Mouse (Mus musculus) mouse embryonic stem cell (cell line): ENCODE measurements around the gene Zfp846.
"Not testable (repeated sequence)": the region's sequence is repeated elsewhere in the genome, so short reads cannot be mapped to it uniquely, and the experiment has no call there.

Experiments
- in situ Hi-C, 2 experiments: fragments of 300-500 bp; cut with MboI; formaldehyde crosslinking; loops; 1 replicate in 1 of 2; 3 replicates in 1 of 2; pipeline ENCODE4 v1.14.3; 2019 to 2020; ENCODE audit warnings: low sequenced_read_pairs in 2 of 2, low pct_unique_long_range_greater_than_20kb in 1 of 2, mixed read lengths in 1 of 2; ENCODE audit not compliant: unreplicated experiment in 1 of 2

Gene Zfp846

DNA sequence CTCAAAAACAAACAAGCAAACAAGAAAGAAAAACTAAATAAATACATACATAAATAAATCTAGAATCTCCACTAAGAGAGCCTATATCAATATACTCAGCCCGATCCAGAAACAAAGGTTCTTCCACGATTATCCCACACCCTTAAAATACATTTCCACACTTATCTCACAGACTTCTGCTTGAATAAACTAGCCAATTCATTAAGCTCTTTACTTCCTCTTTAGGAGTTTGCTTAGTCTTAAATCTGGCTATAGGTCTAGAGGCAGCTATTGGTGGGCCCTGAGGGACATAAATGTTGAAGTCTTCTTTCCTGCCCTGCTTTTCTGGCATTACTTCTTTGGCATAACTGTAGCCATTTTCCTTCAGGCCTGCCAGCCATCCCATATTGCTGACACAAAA, 50.2 kb downstream of the Zfp846 start:
- in situ Hi-C loops, result no loop called here

DNA sequence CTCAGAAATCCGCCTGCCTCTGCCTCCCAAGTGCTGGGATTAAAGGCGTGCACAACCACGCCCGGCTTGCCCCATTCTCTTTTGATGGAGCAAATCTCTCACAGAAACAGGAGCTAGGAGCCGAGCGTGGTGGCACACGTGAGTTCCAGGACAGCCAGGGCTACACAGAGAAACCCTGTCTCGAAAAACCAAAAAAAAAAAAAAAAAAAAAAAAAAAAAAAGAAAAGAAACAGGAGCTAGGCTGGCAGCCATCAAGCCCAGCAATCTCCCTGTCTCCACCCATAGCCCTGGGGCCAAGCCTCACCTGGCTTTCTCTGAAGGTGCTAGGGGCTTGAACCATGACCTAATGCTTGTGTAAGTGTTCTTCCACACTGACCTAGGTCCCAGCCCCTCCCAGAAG, 54.6 kb downstream of the Zfp846 start:
- in situ Hi-C loops, result not testable (repeated sequence)

DNA sequence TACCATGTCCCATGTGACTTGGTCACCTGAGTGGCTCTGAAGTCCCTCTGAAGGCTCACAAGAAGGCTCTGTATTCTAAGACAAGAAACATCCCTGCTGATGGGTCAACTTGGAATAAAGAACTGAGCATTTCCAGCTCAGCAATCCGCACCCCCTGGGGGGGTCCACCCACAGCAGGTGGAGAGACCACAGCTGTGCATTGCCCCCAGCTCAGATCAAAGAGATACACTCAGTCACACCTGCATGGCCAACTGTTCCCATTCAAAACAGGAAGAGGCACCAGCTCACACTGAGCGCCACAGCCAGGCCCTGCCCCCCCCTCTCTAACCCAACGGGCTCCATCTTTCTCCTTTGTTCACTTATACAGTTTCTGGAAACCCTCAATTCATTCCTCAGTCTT, 55.2 kb downstream of the Zfp846 start:
- in situ Hi-C loops, result no loop called here

GRCm38 (mm10) chr9:20636790-20637189, 55.7 kb downstream of the Zfp846 start:
- in situ Hi-C loops, result no loop called here

GRCm38 (mm10) chr9:20638552-20638951, 57.5 kb downstream of the Zfp846 start:
- in situ Hi-C loops, result no loop called here

GRCm38 (mm10) chr9:20639486-20639885, 58.4 kb downstream of the Zfp846 start:
- in situ Hi-C loops, result no loop called here

DNA sequence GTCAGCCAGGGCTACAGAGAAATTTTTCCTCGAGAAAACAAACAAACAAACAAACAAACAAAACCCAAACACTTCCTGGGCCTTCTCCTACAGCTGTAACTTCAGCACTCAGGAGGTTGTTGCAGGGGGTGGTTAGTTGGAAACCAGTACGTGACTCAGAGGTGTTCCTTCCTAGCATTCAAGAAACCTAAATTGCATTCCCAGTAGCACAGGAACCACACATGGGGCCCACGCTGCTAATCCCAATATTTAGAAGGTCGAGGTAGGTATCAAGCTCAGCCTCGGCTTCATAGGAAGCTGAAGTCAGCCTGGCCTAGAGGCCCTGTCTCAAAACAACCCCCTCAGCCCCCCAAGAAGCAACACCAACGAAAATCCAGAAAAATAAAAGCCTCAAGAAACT, 60.4 kb downstream of the Zfp846 start:
- in situ Hi-C loops, result no loop called here

- in situ Hi-C loops, result no loop called here
Measured at GRCm38 (mm10) chr9:20642101-20642895, 61.2 kb downstream of the Zfp846 start, which contains the start of gene Ubl5. Gene Ubl5, plus strand, starts transcription at chr9:20642878.

DNA sequence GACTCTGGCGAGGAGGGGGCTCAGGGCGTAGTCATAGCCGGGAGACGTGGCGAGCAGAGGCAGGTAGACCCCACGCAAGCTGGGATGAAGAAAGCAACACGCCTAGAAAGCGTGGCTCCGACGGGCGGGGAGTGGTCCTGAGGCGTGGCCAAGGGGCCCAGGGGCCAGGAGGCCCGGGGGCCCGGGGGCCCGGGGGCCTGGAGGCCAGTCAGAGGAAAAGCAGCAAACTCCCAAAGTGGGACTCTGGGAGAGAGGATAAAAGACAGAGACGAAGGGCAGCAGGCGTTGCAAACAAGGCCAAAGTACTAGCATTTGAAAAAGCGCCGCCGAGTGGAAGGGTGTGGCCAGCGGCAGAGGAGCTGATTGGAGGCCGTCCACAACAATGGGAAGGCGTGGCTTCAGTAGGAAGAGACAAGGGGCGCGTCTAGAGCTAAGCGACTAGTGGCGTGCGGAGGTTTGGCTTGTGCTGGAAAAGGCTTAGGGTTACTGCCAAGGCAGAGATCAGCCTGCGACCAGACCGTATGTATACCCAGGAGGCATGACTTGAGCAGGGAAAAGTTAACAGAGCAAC, 61.9 kb downstream of the Zfp846 start:
- in situ Hi-C loops, result no loop called here

GRCm38 (mm10) chr9:20643781-20644180, 62.7 kb downstream of the Zfp846 start:
- in situ Hi-C loops, result no loop called here

DNA sequence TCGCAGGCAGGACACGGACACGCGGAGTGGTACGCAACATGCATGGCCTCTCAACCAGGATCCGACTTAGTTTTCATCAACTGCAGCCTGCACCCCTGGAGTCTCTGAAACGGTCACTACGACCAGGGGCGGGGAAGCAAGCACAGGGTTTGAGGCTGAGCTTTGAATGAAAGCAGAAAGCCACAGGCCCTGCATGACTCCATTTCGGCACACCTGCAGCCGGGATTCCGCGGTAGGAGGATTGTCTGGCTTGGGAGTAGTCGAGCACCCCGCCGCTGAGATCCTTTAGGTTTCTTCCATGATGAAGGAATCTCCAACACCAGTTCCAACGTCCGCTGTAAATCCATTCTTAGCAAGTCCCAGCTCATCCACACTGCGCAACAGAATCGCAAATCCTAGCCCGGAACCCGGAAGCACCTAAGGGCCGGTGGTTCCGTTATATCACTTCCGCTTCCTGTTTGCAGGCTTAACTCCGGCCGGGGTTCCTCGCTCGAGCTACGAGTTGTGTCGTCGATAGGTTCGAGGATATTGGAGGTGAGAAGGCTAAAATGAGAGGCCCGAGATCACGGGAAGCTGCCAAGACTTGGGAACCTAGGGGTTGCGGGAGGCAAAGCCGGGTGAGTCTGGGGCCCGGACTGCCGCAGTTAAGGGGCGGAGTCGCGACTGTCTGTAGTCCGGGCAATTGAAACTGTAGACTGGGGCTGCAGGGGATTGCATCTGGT, 63.4 kb downstream of the Zfp846 start, which contains the start of gene Fbxl12:
Gene Fbxl12, minus strand, starts transcription at position 408 of the 722 bp plus-strand sequence.
- in situ Hi-C loops, result no loop called here

GRCm38 (mm10) chr9:20645121-20645520, 64.0 kb downstream of the Zfp846 start:
- in situ Hi-C loops, result no loop called here

GRCm38 (mm10) chr9:20651602-20652259, 70.6 kb downstream of the Zfp846 start, which contains the start of gene Pin1:
Gene Pin1, plus strand, starts transcription at chr9:20652095.
- in situ Hi-C loops, result no loop called here

DNA sequence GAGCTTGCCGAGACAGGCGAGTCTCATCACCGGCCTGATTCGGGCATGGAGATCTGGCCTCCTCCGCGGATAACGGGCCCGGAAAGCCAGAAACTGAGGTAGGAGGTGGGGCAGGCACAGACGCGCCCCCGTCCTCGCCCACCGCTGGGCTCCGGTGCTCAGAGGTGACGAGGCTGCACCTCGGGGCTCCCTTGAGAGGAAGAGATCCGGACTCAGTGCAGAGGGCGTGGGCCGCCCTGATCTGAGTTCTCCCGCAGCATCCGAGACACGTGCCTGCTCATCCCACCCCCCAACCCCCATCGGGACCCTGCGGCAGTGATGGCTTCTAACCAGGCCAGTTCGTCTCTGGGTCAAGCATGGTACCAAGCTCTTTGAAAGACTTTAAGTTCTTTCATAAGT, 71.2 kb downstream of the Zfp846 start:
- in situ Hi-C loops, result no loop called here

- in situ Hi-C loops, result no loop called here
Measured at GRCm38 (mm10) chr9:20653859-20654258, 72.8 kb downstream of the Zfp846 start.
